Mouse (Mus musculus) G1E (cell line): ENCODE measurements around the gene Pbxip1. TPM values are rescaled to one million over a fixed set of nuclear protein-coding genes. Genes with fewer than 3 reads are reported as not detected.

ENCODE experiments used
- ATAC-seq: 2 replicates; pipeline ENCODE4 v1.8.0; 2016; ENCODE audit warnings: mild to moderate bottlenecking; ENCODE audit not compliant: insufficient number of reproducible peaks, poor library complexity, low FRiP score, severe bottlenecking; ENCODE audit errors: extremely low read depth
- DNase-seq: peaks from one replicate; pipeline ENCODE4 v3.0.0; 2012; ENCODE audit warnings: low spot score
- H3K27me3 ChIP-seq: 2 replicates; pipeline ENCODE4 v1.6.1; 2012; ENCODE audit warnings: mild to moderate bottlenecking, low read length, inconsistent platforms; ENCODE audit not compliant: insufficient read depth
- H3K36me3 ChIP-seq: replicated peaks from 2 replicates; pipeline ENCODE3; 2012; ENCODE audit warnings: mild to moderate bottlenecking, inconsistent platforms
- H3K4me1 ChIP-seq: 2 replicates; pipeline ENCODE4 v1.6.1; 2012; ENCODE audit warnings: low read depth, low read length, inconsistent platforms, mixed read lengths; ENCODE audit not compliant: insufficient read depth
- H3K4me3 ChIP-seq: 2 replicates; pipeline ENCODE4 v1.5.1; 2012; ENCODE audit warnings: low read depth, mild to moderate bottlenecking, inconsistent platforms, low read length, moderate library complexity, mixed read lengths
- H3K9me3 ChIP-seq: replicated peaks from 2 replicates; pipeline ENCODE4 v1.6.1; 2012; ENCODE audit warnings: inconsistent platforms
- CTCF ChIP-seq: IDR thresholded peaks from 2 replicates; pipeline ENCODE4 v1.5.1; 2012; ENCODE audit warnings: low read depth, low read length, inconsistent platforms, mixed read lengths
- GATA1 ChIP-seq: IDR thresholded peaks from 2 replicates; pipeline ENCODE4 v1.6.1; 2012; ENCODE audit warnings: borderline replicate concordance, low read length, inconsistent platforms, mixed read lengths
- GATA2 ChIP-seq: IDR thresholded peaks from 2 replicates; pipeline ENCODE4 v1.6.1; 2012; ENCODE audit warnings: low read depth, low read length, inconsistent platforms, borderline replicate concordance
- POLR2AphosphoS5 ChIP-seq: IDR thresholded peaks from 2 replicates; pipeline ENCODE4 v1.6.1; 2012; ENCODE audit warnings: low read depth, low read length, inconsistent platforms; ENCODE audit not compliant: insufficient replicate concordance
- TAL1 ChIP-seq: conservative IDR thresholded peaks from 2 replicates; pipeline ENCODE4 v1.6.1; 2012; ENCODE audit warnings: low read depth, low read length, inconsistent platforms, mixed read lengths
- polyA plus RNA-seq: library from polyadenylated mRNA; stranded (reverse); fragments of >175 nt; gene quantifications from 2 replicates; pipeline ENCODE4 v1.2.3, GENCODE M21; 2012
- total RNA-seq, 2 experiments: library from RNA; stranded (forward) in 1 of 2; stranded (reverse) in 1 of 2; fragments of 200-1000 nt in 1 of 2; fragments of >200 nt in 1 of 2; fragmentation: Nextera tagmentation in 1 of 2; gene quantifications; 2 replicates each; pipeline ENCODE4 v1.2.3; 2014 to 2017

Pbxip1 gene
- total and polyA plus RNA-seq, 3 experiments = 9.0 to 16.4 (median 12.1) TPM

DNA sequence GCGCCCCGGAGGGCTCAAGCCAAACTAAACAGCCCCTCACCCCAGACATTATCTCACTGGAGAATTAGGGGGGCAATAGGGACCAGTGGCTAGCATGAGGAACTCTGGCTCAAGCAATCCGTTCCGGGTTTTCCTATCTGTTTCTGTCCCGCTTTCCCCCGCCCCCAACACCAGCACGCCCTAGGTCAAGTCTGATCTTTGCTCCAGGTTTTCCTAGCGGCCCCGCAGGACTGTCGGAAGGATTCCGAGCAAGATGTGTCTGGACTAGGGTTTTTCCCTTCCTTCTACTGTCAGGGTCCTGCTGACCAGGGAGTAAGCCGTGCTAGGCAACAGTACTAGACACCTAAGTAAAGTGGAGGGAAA, 41.6 kb upstream of the Pbxip1 start:
- TF ChIP-seq CTCF (no peak), TAL1 (no peak), POLR2AphosphoS5 (no peak)
- Histone ChIP-seq H3K27me3 (no peaks in the 10 kb centered on the region), H3K4me3 (peak overlapping the region; percentile 83), H3K36me3 (peaks cover 29% of the 10 kb centered on the region), H3K4me1 (peaks cover 62% of the 10 kb centered on the region), H3K9me3 (no peaks in the 10 kb centered on the region)
- ATAC-seq (no peak), DNase-seq (no peak)

GRCm38 (mm10) chr3:89395419-89395805, 41.1 kb upstream of the Pbxip1 start:
- Histone ChIP-seq H3K9me3 (no peaks in the 10 kb centered on the region), H3K4me3 (peak overlapping the region; percentile 83), H3K27me3 (no peaks in the 10 kb centered on the region), H3K36me3 (peaks cover 29% of the 10 kb centered on the region), H3K4me1 (peaks cover 57% of the 10 kb centered on the region)
- ATAC-seq (no peak), DNase-seq (no peak)
- no peak for TF ChIP-seq CTCF
- no peak for TF ChIP-seq TAL1
- TF ChIP-seq POLR2AphosphoS5 = no peak
- no peak for TF ChIP-seq GATA1
- no peak for TF ChIP-seq GATA2

DNA sequence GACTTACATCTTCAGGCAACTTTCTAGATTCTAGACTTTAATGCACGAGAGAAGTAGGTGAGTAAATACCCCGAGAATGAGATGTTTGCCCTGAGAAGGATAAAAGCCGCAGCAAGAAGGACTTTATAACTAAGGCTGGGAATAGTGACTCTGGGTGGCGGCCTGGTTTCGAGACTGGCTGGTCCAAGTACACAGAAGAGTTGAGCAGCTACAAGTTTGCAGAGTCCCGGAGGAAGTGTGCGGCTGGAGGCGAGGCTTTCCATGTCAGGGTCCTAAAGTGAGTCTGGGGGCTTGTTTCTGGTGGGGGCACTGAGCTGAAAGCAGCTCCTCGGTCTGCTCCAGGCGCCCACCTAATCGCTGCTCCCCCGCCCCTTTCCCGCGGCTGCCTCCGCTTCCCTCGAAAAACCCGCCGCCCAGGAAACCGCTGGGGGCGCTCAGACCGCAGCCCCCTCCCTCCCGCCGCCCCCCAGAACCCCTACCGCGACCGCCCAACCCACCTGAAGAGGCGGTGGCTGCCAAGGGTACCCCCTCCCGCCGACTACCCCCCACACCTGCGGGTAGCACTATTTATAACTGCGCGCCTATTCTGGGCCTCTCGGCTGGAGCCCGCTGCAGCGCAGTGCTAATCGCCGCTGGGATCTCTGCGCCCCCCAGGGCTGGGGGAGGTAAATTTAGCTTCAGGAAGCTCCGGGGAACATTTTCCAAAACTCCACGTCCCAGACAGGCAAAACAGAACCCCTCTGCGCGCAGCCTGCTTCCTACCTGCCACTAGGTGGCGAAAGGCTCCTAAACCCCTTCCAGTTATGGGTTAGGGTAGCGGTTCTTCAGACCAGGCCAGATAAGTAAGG, 40.5 kb upstream of the Pbxip1 start:
- Histone ChIP-seq H3K4me3 (peak overlapping the region; percentile 83), H3K4me1 (peaks cover 51% of the 10 kb centered on the region), H3K36me3 (peaks cover 29% of the 10 kb centered on the region), H3K27me3 (no peaks in the 10 kb centered on the region), H3K9me3 (no peaks in the 10 kb centered on the region)
- TF ChIP-seq CTCF (peak; percentile 87), POLR2AphosphoS5 (no peak)
- ATAC-seq (no peak), DNase-seq (peak; percentile 50)

- H3K36me3 ChIP-seq = peaks cover 31% of the 10 kb centered on the region
- no peak for DNase-seq
- H3K27me3 ChIP-seq = no peaks in the 10 kb centered on the region
- ATAC-seq = no peak
- TF ChIP-seq TAL1 = no peak
- no peak for TF ChIP-seq POLR2AphosphoS5
- TF ChIP-seq GATA1 = no peak
- TF ChIP-seq GATA2 = no peak
- no peak for TF ChIP-seq CTCF
- peak overlapping the region; percentile 83; the same call in 1 of the 2 replicates for H3K4me3 ChIP-seq
- peaks cover 45% of the 10 kb centered on the region for H3K4me1 ChIP-seq
- H3K9me3 ChIP-seq = no peaks in the 10 kb centered on the region
These were observed 39.9 kb upstream of the Pbxip1 start for GRCm38 (mm10) chr3:89396654-89397005.

DNA sequence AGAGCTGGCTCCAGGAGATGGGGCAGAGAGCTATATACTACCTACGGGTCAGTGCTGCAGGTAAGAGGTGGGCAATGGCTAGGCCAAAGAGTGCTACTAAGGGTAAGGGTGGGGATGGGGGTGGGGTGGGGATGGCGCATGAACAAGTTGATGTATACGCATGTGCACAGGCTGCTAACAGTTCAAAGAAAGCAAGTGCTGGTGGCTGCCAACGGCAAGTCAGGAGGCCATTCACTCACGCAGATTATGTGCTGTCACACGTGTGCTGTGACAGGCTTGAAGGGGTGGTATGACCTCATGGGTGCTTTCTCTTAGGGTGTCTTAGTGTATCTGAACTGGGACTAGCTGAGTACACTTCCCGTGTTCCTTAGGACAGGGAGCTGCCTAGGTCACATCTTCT, 35.2 kb upstream of the Pbxip1 start:
- H3K4me1 ChIP-seq = peaks cover 14% of the 10 kb centered on the region
- peaks cover 78% of the 10 kb centered on the region for H3K36me3 ChIP-seq
- no peaks in the 10 kb centered on the region for H3K9me3 ChIP-seq
- no peak overlapping the region for H3K4me3 ChIP-seq
- H3K27me3 ChIP-seq = no peaks in the 10 kb centered on the region
- ATAC-seq = no peak
- no peak for TF ChIP-seq GATA2
- TF ChIP-seq TAL1 = no peak
- no peak for TF ChIP-seq CTCF
- no peak for TF ChIP-seq POLR2AphosphoS5
- TF ChIP-seq GATA1 = no peak
- no peak for DNase-seq

DNA sequence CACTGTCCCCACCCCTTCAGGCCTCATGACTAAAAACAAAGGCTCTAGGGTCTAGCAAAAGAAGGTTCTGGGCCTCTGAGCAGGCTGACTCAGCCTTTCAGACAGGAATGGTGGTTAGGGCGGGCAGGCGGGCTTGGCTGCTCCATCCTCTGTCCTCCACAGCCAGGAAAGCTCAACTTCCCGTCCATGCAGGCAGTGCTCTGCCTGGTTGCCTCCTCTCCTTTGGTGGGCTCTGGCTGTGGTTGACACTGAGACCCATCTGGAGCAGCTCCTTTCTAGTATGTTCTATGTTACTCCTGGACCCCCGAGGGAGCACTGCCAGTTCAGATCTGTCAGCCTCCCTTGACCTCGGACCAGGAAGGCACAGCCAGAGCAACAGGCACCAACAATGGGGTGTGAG, 33.8 kb upstream of the Pbxip1 start, which contains the start of gene Lenep:
TSS of gene Lenep (minus strand) at position 101 of the 400 bp plus-strand sequence.
- DNase-seq = no peak
- H3K36me3 ChIP-seq = peaks cover 88% of the 10 kb centered on the region
- H3K27me3 ChIP-seq = no peaks in the 10 kb centered on the region
- no peak within 1 kb of the TSS for H3K4me3 ChIP-seq
- no peak for TF ChIP-seq POLR2AphosphoS5
- no peak for ATAC-seq
- H3K9me3 ChIP-seq = no peaks in the 10 kb centered on the region
- H3K4me1 ChIP-seq = peaks cover 16% of the 10 kb centered on the region

GRCm38 (mm10) chr3:89406887-89407286, 29.6 kb upstream of the Pbxip1 start:
- peaks cover 78% of the 10 kb centered on the region for H3K36me3 ChIP-seq
- ATAC-seq = no peak
- H3K27me3 ChIP-seq = no peaks in the 10 kb centered on the region
- peaks cover 49% of the 10 kb centered on the region for H3K4me1 ChIP-seq
- TF ChIP-seq GATA2 (no peak), TAL1 (no peak), CTCF (no peak), GATA1 (no peak), POLR2AphosphoS5 (no peak)
- no peak overlapping the region for H3K4me3 ChIP-seq
- DNase-seq = no peak
- H3K9me3 ChIP-seq = no peaks in the 10 kb centered on the region
